Mouse (Mus musculus) hindbrain, embryonic 10.5 days (tissue): ENCODE data around the gene Btnl9. TPM values are rescaled to one million over a fixed set of nuclear protein-coding genes. Genes with fewer than 3 reads are reported as not detected.

Experiments used
- DNase-seq: peaks from one replicate; pipeline ENCODE4 v3.0.0-alpha.2; 2017; ENCODE audit warnings: low spot score
- H3K27ac ChIP-seq: fragments of 300-500 bp; sonication (generic); 2 replicates; pipeline ENCODE4 v1.5.1; 2016; ENCODE audit warnings: mild to moderate bottlenecking, moderate library complexity
- H3K27me3 ChIP-seq: fragments of 300-500 bp; sonication (generic); 2 replicates; pipeline ENCODE4 v1.6.1; 2016; ENCODE audit warnings: mild to moderate bottlenecking; ENCODE audit not compliant: poor library complexity, insufficient read depth, severe bottlenecking
- H3K36me3 ChIP-seq: fragments of 300-500 bp; sonication (generic); 2 replicates; pipeline ENCODE4 v1.6.1; 2016; ENCODE audit warnings: mild to moderate bottlenecking, moderate library complexity
- H3K4me1 ChIP-seq: fragments of 300-500 bp; sonication (generic); replicated peaks from 2 replicates; pipeline ENCODE4 v1.6.1; 2016; ENCODE audit warnings: mild to moderate bottlenecking
- H3K4me3 ChIP-seq: fragments of 300-500 bp; sonication (generic); 2 replicates; pipeline ENCODE4 v1.5.1; 2016; ENCODE audit warnings: mild to moderate bottlenecking, moderate library complexity
- H3K9me3 ChIP-seq: fragments of 300-500 bp; sonication (generic); 2 replicates; pipeline ENCODE4 v1.6.1; 2016; ENCODE audit warnings: mild to moderate bottlenecking, moderate library complexity
- WGBS: fragments of 180-500 bp; shearing (Covaris S2); methylation state at CpG from one replicate; pipeline ENCODE4 v1.1.7; 2016; 5-methylcytosine and 5-hydroxymethylcytosine counted together
- polyA plus RNA-seq: library from polyadenylated mRNA; unstranded; fragments of >200 nt; fragmentation: Nextera tagmentation; extraction: Ambion mirVana; gene quantifications from 2 replicates; pipeline ENCODE4 v1.2.1, GENCODE M21; 2016

Btnl9 gene
- polyA plus RNA-seq, 1 experiment from 2014 or later = not detected

GRCm38 (mm10) chr11:49168839-49169611 is 17.9 kb downstream of the Btnl9 start:
- no peaks in the 10 kb centered on the region for H3K36me3 ChIP-seq
- peaks cover 8% of the 10 kb centered on the region for H3K9me3 ChIP-seq
- peak overlapping the region; percentile 9; the same call in 1 of the 2 replicates for H3K27ac ChIP-seq
- peak; percentile 51 for DNase-seq
- peaks cover 36% of the 10 kb centered on the region for H3K27me3 ChIP-seq
- H3K4me3 ChIP-seq = peak overlapping the region; percentile 52
- 7% methylated on average over 50 of the region's 50 CpGs for whole genome bisulfite sequencing
- peaks cover 8% of the 10 kb centered on the region for H3K4me1 ChIP-seq

- Histone ChIP-seq H3K27me3 (no peaks in the 10 kb centered on the region), H3K27ac (no peak overlapping the region), H3K36me3 (no peaks in the 10 kb centered on the region), H3K9me3 (no peaks in the 10 kb centered on the region), H3K4me1 (no peaks in the 10 kb centered on the region), H3K4me3 (no peak overlapping the region)
- DNase-seq = no peak
- WGBS = 94% methylated on average over 2 of the region's 2 CpGs
Observed at GRCm38 (mm10) chr11:49156821-49157814, 29.8 kb downstream of the Btnl9 start.

- H3K36me3 ChIP-seq = no peaks in the 10 kb centered on the region
- no peak for DNase-seq
- no peak within 1 kb of the TSS for H3K4me3 ChIP-seq
- no peaks in the 10 kb centered on the region for H3K27me3 ChIP-seq
- H3K27ac ChIP-seq = no peak within 1 kb of the TSS
- H3K4me1 ChIP-seq = no peaks in the 10 kb centered on the region
- 88% methylated on average over 1 of the region's 1 CpGs for WGBS
- no peaks in the 10 kb centered on the region for H3K9me3 ChIP-seq
Observed at GRCm38 (mm10) chr11:49154077-49154476, 32.9 kb downstream of the Btnl9 start, which contains the start of gene Olfr1394. Gene Olfr1394 (plus strand): TSS chr11:49154377.

GRCm38 (mm10) chr11:49141974-49142373 is 45.0 kb downstream of the Btnl9 start, which contains the start of gene Olfr1395:
Gene Olfr1395 (plus strand): TSS chr11:49142274.
- Histone ChIP-seq H3K4me3 (no peak within 1 kb of the TSS), H3K27me3 (no peaks in the 10 kb centered on the region), H3K27ac (no peak within 1 kb of the TSS), H3K36me3 (no peaks in the 10 kb centered on the region), H3K4me1 (no peaks in the 10 kb centered on the region), H3K9me3 (no peaks in the 10 kb centered on the region)
- WGBS = 95% methylated on average over 6 of the region's 6 CpGs
- no peak for DNase-seq

GRCm38 (mm10) chr11:49124169-49124568 is 62.8 kb downstream of the Btnl9 start:
- Histone ChIP-seq H3K27ac (no peak overlapping the region), H3K27me3 (no peaks in the 10 kb centered on the region), H3K36me3 (no peaks in the 10 kb centered on the region), H3K4me3 (no peak overlapping the region), H3K9me3 (no peaks in the 10 kb centered on the region), H3K4me1 (no peaks in the 10 kb centered on the region)
- DNase-seq = no peak
- WGBS = 83% methylated on average over 2 of the region's 2 CpGs

- DNase-seq = no peak
- 86% methylated on average over 3 of the region's 3 CpGs for WGBS
- Histone ChIP-seq H3K4me1 (no peaks in the 10 kb centered on the region), H3K9me3 (no peaks in the 10 kb centered on the region), H3K27ac (no peak overlapping the region), H3K27me3 (no peaks in the 10 kb centered on the region), H3K36me3 (no peaks in the 10 kb centered on the region), H3K4me3 (no peak overlapping the region)
Observed at GRCm38 (mm10) chr11:49119635-49120034, 67.3 kb downstream of the Btnl9 start.

Other genes with a start within 250 kb of the Btnl9 start
- 1.8 and 2.0 TPM in 2 replicates for gene Psme2b, start 241.0 kb downstream of the Btnl9 start, polyA plus RNA-seq
- gene Olfr56, start 208.3 kb downstream of the Btnl9 start, polyA plus RNA-seq = not detected in 2 replicates
- gene 9930111J21Rik1, start 207.8 kb downstream of the Btnl9 start, polyA plus RNA-seq = 0.04 and 0.10 TPM in 2 replicates
- gene Gm12185, start 194.9 kb downstream of the Btnl9 start, polyA plus RNA-seq = not detected in 2 replicates
- gene Tgtp1, start 193.0 kb downstream of the Btnl9 start, polyA plus RNA-seq = not detected in 2 replicates
- 0.09 and 0.17 TPM in 2 replicates for gene 9930111J21Rik2, start 135.9 kb downstream of the Btnl9 start, polyA plus RNA-seq
- gene Tgtp2, start 123.0 kb downstream of the Btnl9 start, polyA plus RNA-seq = not detected in 2 replicates
- 0.39 and 0.73 TPM in 2 replicates for gene Ifi47, start 110.6 kb downstream of the Btnl9 start, polyA plus RNA-seq
- not detected in 2 replicates for gene Olfr1396, start 72.3 kb downstream of the Btnl9 start, polyA plus RNA-seq
- gene Olfr1395, start 44.9 kb downstream of the Btnl9 start, polyA plus RNA-seq = not detected in 2 replicates
- not detected in 2 replicates for gene Olfr1394, start 32.8 kb downstream of the Btnl9 start, polyA plus RNA-seq
- 28.7 and 43.2 TPM in 2 replicates for gene Zfp62, start 16.1 kb upstream of the Btnl9 start, polyA plus RNA-seq
- 39.9 and 43.2 TPM in 2 replicates for gene Mgat1, start 57.0 kb upstream of the Btnl9 start, polyA plus RNA-seq
- gene Olfr1393, start 91.1 kb upstream of the Btnl9 start, polyA plus RNA-seq = not detected in 2 replicates
- 0.10 TPM in 1 of 2 replicates, not detected in the other for gene Olfr1392, start 98.1 kb upstream of the Btnl9 start, polyA plus RNA-seq
- not detected in 2 replicates for gene Olfr10, start 117.6 kb upstream of the Btnl9 start, polyA plus RNA-seq
- gene Olfr1391, start 135.6 kb upstream of the Btnl9 start, polyA plus RNA-seq = not detected in 2 replicates
- gene Olfr1390, start 148.0 kb upstream of the Btnl9 start, polyA plus RNA-seq = not detected in 2 replicates
- gene Olfr1389, start 235.9 kb upstream of the Btnl9 start, polyA plus RNA-seq = not detected in 2 replicates
- gene Olfr1388, start 249.5 kb upstream of the Btnl9 start, polyA plus RNA-seq = 0.05 and 0.16 TPM in 2 replicates